Mouse (Mus musculus): ENCODE results near the gene Gm21677. TPM values are rescaled to one million over a fixed set of nuclear protein-coding genes. Genes with fewer than 3 reads are reported as not detected.
"Not testable (repeated sequence)": the region's sequence is repeated elsewhere in the genome, so short reads cannot be mapped to it uniquely, and the experiment has no call there.

Gm21677 gene
- polyA plus RNA-seq (2012; rRNA removed): not detected in 2 replicates

GRCm38 (mm10) chrY:3306349-3306748 is at the start of gene Gm21677:
Gene Gm21677 (minus strand): TSS chrY:3306449.
- not testable (repeated sequence) for DNase-seq (ENCODE audit: low spot score)

GRCm38 (mm10) chrY:3345229-3345628 is 39.0 kb upstream of the Gm21677 start, which contains the start of gene Gm21693:
Gene Gm21693 (minus strand): TSS chrY:3345329.
- DNase-seq (ENCODE audit: low spot score): not testable (repeated sequence)

- not testable (repeated sequence) for DNase-seq (ENCODE audit: low spot score)
Measured at GRCm38 (mm10) chrY:3340661-3341060, 34.4 kb upstream of the Gm21677 start.

Other genes with a start within 250 kb of the Gm21677 start
- not detected in 2 replicates for gene Gm21693, start 38.9 kb upstream of the Gm21677 start, polyA plus RNA-seq (2012; rRNA removed)
- not detected in 2 replicates for gene Gm21704, start 103.7 kb upstream of the Gm21677 start, polyA plus RNA-seq (2012; rRNA removed)
- not detected in 2 replicates for gene Gm21708, start 103.7 kb upstream of the Gm21677 start, polyA plus RNA-seq (2012; rRNA removed)

All from urinary bladder, adult 2 months (tissue).